Mouse (Mus musculus) kidney, postnatal 10 days (tissue): ENCODE measurements around the gene Eif4a1.
"Not testable (repeated sequence)": the region's sequence is repeated elsewhere in the genome, so short reads cannot be mapped to it uniquely, and the experiment has no call there.

Experiments used
- DNase-seq: peaks from one replicate; pipeline ENCODE4 v3.0.0; 2021; ENCODE audit warnings: mixed read lengths

The Eif4a1 gene

GRCm38 (mm10) chr11:69672211-69672706 is at the start of gene Eif4a1:
Gene Eif4a1 (minus strand): TSS chr11:69672423.
- peak; percentile 100 for DNase-seq

GRCm38 (mm10) chr11:69720852-69721251 is 48.6 kb upstream of the Eif4a1 start:
- DNase-seq = no peak

DNA sequence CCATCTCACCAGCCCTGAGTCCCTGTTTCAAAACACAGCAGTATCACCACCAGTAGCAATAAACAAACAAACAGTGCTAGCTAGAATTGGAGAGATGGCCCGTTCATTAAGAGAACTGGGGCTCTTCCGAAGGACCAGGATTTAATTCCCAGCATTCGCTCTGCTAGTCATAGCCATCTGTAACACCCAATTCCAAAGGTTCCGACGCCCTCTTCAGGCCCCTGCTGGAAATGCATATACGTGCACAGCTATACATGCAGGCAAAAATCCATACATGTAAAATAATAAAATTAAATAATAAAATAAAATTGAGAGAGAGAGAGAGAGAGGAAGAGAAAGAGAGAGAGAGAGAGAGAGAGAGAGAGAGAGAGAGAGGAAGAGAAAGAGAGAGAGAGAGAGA is 47.2 kb upstream of the Eif4a1 start:
- DNase-seq = no peak

- DNase-seq = peak; percentile 34
These were observed 46.4 kb upstream of the Eif4a1 start for GRCm38 (mm10) chr11:69718661-69719060.

GRCm38 (mm10) chr11:69716953-69717352 is 44.7 kb upstream of the Eif4a1 start:
- DNase-seq = no peak

GRCm38 (mm10) chr11:69715929-69716328 is 43.7 kb upstream of the Eif4a1 start:
- DNase-seq = peak; percentile 33

GRCm38 (mm10) chr11:69715482-69715881 is 43.3 kb upstream of the Eif4a1 start:
- DNase-seq = peak; percentile 68

- DNase-seq = peak; percentile 73
These were observed 42.6 kb upstream of the Eif4a1 start for GRCm38 (mm10) chr11:69714636-69715329.

GRCm38 (mm10) chr11:69712954-69713672 is 40.9 kb upstream of the Eif4a1 start:
- peak; percentile 33 for DNase-seq

GRCm38 (mm10) chr11:69711082-69711481 is 38.9 kb upstream of the Eif4a1 start:
- DNase-seq = no peak

DNA sequence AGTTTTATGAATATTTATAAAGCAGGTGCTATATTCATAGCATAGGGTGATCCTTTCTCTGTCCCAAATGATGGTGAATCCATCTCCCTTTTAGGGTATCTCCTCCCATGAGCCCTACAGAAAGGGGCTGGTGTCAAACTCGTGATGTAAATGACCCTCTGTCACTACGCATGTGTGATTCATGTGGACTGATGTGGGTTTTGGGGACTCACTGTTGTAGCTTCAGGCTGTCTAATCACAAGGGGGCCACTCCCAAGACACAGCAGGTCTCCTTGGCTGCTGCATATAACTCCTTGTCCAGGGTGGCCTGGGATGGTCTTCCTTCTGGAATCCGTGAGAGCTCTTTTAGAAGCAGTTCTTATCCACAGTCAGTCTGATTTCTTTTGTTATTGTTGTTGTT is 38.2 kb upstream of the Eif4a1 start:
- no peak for DNase-seq

DNA sequence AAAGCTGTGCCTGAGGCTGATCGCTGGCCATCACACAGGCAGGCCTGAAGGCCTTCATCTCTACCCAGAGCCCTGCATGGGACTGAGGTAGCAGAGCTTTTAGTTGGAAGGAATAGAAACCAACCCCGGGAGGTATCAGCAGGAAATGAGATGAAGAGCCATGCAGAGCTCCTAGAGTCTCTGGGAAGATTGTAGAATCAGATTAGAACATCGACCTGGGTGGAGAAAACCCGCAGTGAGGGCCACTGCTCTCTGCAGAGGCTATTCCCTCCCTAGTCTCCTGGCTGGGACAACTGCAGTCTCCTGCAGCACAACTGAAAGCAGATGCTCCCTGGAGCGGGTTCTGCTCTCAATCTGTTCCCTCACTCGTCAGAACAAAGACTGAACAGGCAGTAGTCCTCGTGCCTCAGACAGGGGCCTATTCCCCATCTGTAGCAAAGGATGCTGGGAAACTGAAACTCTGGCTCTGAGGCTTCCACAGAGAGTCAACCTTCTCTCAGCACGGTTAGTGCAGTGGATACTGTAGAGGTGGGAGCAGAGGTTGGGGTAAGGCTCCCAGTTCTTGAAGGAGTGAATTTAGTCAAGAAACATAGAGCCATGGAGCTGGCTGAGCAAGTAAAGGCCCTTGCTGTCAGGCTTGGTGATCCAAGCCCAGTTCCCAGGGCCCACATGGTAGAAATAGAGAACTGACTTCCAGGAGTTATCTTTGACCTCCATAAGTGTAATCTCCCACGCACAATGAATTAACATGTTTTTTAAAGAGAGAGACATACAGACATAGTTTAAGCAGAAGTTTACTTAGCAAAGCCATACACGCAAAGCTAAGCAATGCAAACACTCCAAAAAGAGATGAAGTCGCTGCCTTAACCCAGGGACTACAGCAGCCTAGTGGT is 37.6 kb upstream of the Eif4a1 start:
- no peak for DNase-seq

DNA sequence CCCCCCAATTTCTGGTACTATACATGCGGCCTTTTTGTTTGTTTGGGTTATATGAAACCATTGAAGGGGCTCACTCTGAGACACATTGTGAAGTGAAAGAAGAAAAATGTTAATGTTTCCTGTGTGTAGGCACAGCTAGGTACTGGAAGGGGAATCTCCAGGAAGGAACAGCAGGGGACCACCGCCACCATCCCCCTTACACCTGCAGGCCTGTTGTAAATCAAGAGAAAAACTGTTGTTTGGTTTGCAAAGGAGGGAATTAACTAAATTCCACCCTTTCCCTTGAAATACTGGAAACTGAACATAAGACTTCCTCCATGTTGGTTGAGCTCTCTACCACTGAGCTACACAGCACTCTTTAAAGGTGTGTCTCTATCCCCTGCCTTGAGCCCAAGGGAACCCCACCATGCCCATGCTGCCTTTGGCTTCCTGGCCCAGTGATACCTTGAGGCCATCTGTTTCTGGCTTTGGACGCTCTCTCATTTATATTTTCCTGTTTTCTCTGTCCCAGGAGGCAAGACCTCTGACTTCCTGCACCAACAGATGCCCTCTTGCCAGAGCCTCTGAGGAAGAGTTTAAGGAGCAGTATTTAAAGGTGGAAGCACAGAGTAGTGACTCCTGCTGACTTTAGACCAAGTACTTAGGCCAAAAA is 36.5 kb upstream of the Eif4a1 start:
- no peak for DNase-seq

DNA sequence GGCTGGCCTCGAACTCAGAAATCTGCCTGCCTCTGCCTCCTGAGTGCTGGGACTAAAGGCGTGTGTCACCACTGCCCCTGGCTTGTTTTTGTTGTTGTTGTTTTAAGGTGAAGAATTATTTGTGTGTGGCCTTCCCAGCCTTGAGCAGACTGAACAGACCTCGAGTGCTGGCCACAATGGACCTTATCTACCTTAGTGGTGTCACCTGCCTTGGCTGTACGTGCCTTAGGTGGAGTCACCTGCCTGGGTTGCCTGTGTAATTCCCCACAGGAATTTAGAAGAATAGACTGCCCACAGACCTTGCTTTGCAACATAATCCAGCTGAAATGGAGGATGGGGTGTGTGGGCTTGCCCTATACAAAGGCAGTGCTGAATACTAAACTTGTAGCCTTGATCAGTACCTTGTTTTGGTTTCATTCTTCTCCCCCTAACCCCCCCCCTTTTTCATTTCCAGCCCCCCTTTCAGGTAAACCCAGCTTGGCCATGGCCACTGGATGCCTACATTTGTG is 35.7 kb upstream of the Eif4a1 start:
- no peak for DNase-seq

- no peak for DNase-seq
These were observed 35.2 kb upstream of the Eif4a1 start for GRCm38 (mm10) chr11:69707480-69707847.

DNA sequence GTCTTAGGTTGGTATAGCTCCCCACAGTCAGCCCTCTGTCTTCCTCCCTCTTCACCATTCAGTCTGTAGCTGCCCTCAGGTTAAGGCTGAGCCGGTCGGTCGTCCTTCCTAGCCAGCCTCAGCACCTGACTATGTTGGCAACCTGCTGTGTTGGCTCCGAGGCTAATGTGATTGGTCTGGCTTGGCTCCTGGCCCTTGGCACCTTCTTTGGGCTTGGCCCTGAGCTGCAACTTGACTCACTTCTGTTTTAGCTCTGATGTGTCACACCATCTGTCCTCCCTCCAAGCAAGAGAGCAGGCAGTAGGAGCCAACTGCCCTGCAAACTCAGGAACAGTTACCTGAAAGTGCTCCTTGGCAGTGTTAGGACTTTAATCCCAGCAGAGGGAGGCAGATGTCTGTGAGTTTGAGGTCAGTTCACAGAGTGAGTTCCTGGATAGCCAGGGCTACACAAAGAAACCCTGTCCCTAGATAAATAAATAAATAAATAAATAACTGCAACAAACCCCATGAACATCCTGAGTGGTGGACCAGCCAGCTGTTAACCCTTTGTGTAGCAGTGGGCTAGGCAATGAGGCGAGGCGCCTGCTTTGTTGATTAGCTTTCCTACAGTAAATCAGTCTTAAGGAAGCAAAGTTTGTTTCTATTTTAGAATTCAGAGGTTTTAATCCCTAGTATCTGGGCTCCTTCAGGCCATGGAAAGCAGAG is 34.7 kb upstream of the Eif4a1 start:
- DNase-seq = peak; percentile 60

- no peak for DNase-seq
These were observed 32.4 kb upstream of the Eif4a1 start for GRCm38 (mm10) chr11:69704613-69705010.

DNA sequence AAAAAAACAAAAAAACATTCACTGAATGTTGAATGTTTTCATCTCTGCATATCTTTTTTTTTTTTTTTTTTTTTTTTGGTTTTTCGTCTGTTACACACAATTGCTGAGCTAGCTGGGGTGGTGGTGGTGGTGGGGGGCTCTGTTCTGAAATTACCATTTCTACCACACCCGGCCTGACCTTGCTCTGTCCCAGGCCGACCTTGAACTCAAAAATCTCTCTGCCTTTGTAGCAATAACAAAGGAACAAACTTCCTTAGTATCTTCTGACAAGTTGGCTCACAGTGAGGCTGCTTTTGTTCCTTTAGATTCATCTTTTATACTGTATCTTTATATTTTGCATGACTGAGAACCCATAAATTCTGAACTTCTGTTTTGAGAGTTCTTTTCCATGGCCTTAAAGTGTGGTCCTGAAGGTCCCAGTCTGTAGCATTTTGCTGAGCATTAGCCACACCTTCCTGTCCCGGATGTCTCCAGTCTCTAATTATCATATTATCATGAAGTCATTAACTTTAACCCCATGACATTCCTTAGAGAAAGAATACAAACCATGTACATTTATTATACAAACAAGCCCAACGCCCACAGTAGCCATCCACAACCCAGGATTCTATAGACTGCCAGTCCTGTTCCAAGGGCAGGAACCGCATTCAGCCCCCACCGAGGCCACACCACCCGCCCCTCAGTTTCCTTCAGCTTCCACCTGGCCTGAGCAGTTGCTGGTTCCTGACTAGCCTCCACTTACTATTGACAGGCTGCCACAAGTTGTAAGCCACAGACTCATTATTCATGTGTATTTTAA is 31.8 kb upstream of the Eif4a1 start:
- DNase-seq = no peak

DNA sequence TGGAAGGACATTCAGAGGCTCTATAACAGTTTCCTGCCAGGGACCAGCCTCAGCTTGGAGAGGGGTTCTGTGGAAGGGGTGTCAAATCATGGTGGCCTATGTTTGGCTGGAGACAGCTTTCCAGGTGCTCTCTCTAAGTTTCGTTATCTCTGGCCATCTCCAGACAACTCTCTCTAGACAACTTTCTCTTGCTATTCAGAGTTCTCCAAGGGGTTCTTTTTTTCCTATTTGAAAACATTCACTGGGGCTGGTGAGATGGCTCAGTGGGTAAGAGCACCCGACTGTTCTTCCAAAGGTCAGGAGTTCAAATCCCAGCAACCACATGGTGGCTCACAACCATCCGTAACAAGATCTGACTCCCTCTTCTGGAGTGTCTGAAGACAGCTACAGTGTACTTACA is 31.2 kb upstream of the Eif4a1 start:
- not testable (repeated sequence) for DNase-seq

- DNase-seq = not testable (repeated sequence)
These were observed 30.7 kb upstream of the Eif4a1 start for GRCm38 (mm10) chr11:69702886-69703285.

DNA sequence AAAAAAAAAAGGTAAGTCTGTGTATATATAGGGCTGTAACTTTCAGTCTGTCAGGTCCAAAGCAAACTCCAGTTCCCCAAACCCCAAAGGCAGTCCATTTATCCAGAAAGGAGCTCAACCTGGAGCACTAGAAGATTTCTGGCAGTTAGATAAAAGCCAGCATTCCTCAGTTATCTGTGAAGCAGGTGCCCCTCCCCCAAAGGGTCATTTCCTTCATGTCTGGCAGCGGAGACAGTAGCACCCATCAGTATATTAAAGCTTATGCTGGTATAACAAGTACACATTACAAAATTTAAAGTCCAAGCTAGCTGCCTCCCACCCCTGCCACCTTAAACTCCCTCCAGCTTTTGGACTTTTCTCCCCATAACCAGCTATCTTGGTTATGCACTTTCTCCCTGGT is 27.4 kb upstream of the Eif4a1 start:
- DNase-seq = no peak
